Mouse (Mus musculus) cortical plate, adult 2 months (tissue): ENCODE data around the gene Foxe1. TPM values are rescaled to one million over a fixed set of nuclear protein-coding genes. Genes with fewer than 3 reads are reported as not detected.

Source experiments
- H3K27ac ChIP-seq: fragments of 200-500 bp; 2 replicates; pipeline ENCODE4 v1.5.1; 2012; ENCODE audit warnings: low read length, control low read depth, inconsistent platforms; ENCODE audit not compliant: insufficient read depth
- H3K4me1 ChIP-seq: fragments of 200-500 bp; 2 replicates; pipeline ENCODE4 v1.6.1; 2011; ENCODE audit warnings: low read length; ENCODE audit not compliant: control insufficient read depth, insufficient read depth
- H3K4me3 ChIP-seq: fragments of 200-500 bp; 2 replicates; pipeline ENCODE4 v1.5.1; 2011; ENCODE audit warnings: mild to moderate bottlenecking, low read length, control low read depth; ENCODE audit not compliant: insufficient read depth
- CTCF ChIP-seq: fragments of 200-500 bp; IDR thresholded peaks from 2 replicates; pipeline ENCODE4 v1.5.1; 2011; ENCODE audit warnings: mild to moderate bottlenecking, control low read depth, low read length; ENCODE audit not compliant: insufficient read depth; ENCODE audit errors: extremely low read depth
- POLR2A ChIP-seq: fragments of 200-500 bp; IDR thresholded peaks from 2 replicates; pipeline ENCODE4 v1.6.1; 2011; ENCODE audit warnings: mild to moderate bottlenecking, low read length, control low read depth; ENCODE audit not compliant: insufficient read depth; ENCODE audit errors: extremely low read depth
- polyA plus RNA-seq: library from polyadenylated mRNA; depleted of rRNA; stranded (reverse); fragments of >200 nt; gene quantifications from 2 replicates; pipeline ENCODE4 v1.2.3, GENCODE M21; 2012

Foxe1 gene
- polyA plus RNA-seq, 1 experiment = not detected

DNA sequence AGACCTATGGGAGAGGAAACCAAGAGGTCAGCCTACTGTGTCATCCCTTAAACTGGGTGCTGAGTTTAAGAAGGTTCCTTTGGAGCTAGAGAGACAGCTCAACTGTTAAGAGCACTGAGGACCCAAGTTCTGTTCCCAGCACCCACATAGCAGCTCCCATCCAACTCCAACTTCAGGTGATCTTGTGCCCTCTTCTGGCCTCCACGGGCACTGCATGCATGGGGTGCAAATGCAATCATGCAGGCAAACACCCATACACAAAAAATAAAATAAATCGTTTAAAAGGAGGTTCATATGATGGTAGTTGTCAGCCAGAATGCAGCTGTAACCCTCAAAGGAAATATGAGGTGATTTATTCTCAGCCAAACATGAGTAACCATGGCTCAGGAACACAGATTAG is 21.0 kb downstream of the Foxe1 start:
- Histone ChIP-seq H3K4me1 (no peaks in the 10 kb centered on the region), H3K27ac (no peak overlapping the region), H3K4me3 (no peak overlapping the region)
- TF ChIP-seq CTCF = no peak
- no peak for TF ChIP-seq POLR2A

DNA sequence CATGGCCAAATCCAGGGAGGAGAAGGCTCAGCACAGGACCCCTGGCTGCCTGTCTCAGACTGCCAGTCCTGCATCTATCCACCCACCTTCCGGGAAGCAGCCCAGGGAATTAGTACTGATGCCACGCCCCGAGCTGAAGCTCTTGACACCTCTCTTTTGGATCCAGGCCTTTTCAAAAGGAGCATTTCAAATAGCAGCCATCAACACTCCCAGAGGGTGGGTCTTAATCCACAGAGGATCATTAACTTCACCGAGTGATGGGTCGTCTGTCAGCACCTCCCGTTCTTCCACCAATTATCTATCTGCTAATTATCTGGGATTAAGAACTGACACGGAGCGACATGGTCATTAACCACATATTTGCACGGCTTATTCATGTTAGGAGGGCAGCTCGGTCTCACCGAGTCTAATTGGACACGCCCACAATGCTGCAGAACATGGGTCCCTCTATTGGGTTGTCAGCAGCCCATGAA is 24.1 kb downstream of the Foxe1 start:
- Histone ChIP-seq H3K27ac (no peak overlapping the region), H3K4me1 (no peaks in the 10 kb centered on the region), H3K4me3 (no peak overlapping the region)
- TF ChIP-seq POLR2A (no peak), CTCF (no peak)

DNA sequence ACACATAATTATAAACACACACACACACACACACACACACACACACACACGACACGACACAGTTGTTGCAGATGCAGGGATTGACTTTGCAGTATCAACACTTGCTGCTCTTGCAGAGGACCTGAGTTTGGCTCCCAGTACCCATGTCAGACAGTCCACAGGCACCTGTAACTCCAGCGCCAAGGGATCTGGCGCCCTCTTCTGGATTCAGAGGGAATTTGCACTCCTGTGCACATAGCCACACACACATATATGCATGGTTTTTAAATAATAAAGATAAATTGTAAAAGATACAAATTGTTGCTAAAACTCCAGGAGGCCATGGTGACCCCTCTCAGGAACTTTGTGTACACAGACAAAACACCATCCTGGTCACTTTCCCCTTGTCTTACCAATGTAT is 25.7 kb downstream of the Foxe1 start:
- H3K4me3 ChIP-seq = no peak overlapping the region
- H3K27ac ChIP-seq = no peak overlapping the region
- no peak for TF ChIP-seq POLR2A
- no peak for TF ChIP-seq CTCF
- no peaks in the 10 kb centered on the region for H3K4me1 ChIP-seq

DNA sequence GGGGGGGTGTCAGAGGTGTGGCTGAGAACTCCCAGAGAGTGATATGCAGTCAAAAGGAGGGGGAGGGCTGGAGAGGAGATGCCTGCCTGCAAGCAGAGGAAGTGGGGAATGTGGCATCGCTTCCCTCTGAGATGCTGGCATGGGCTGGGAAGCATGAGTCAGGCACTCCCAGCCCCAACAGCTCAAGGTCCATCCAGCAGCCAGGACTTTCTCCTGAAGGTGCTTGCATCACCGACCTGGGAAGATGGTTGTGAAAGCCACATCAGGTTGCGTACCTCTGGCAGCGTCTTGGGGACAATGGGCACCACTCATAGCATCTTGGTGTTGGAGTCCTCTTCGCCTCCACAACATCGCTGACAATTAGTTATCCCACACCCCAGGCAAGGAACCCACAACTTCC is 27.0 kb downstream of the Foxe1 start:
- H3K4me3 ChIP-seq = no peak overlapping the region

DNA sequence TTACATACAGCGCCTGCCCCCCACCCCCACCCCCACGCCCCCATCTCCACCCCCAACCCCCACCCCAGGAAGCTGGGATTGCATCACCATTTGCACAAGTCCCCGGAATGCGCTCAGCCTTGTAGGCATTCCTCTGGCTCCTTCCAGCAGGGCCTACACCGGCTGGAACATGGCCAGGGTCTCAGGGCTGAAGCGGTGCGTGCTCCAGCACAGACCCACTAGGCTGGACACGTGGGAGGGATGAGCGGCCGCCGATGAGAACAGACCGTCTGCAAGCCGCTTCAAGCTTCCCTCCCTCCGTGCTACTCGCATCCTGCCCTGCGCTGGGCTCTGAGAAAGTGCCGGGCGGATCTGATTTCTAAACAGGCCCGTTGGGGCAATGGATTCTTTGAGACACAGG is 27.6 kb downstream of the Foxe1 start:
- Histone ChIP-seq H3K4me3 (no peak overlapping the region), H3K27ac (no peak overlapping the region), H3K4me1 (no peaks in the 10 kb centered on the region)
- TF ChIP-seq POLR2A (no peak), CTCF (no peak)

More for the DNA sequence above, 27.0 kb downstream of the Foxe1 start:
- Histone ChIP-seq H3K27ac (no peak overlapping the region), H3K4me1 (no peaks in the 10 kb centered on the region)
- TF ChIP-seq CTCF (no peak), POLR2A (no peak)

DNA sequence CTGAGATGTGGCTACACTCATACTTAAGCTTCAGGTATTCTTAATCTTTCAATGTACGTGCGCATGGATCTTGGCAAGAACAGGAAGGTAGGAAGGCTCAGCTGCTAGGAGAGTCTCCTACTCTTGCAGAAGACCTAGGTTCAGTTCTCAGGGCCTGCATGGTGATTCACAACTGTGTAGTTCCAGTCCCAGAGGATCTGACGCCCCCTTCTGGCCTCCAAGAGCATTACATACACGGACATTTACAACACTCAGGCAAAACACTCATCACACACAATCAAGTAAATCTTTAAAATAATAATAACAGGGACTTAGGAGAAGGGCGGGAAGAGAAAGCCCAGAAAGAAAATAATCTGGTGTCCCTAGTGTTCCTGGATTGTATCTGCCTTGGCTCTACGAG is 31.0 kb downstream of the Foxe1 start:
- Histone ChIP-seq H3K27ac (no peak overlapping the region), H3K4me3 (peak overlapping the region; percentile 17; the same call in 1 of the 2 replicates), H3K4me1 (no peaks in the 10 kb centered on the region)
- TF ChIP-seq CTCF = peak; percentile 42
- no peak for TF ChIP-seq POLR2A

DNA sequence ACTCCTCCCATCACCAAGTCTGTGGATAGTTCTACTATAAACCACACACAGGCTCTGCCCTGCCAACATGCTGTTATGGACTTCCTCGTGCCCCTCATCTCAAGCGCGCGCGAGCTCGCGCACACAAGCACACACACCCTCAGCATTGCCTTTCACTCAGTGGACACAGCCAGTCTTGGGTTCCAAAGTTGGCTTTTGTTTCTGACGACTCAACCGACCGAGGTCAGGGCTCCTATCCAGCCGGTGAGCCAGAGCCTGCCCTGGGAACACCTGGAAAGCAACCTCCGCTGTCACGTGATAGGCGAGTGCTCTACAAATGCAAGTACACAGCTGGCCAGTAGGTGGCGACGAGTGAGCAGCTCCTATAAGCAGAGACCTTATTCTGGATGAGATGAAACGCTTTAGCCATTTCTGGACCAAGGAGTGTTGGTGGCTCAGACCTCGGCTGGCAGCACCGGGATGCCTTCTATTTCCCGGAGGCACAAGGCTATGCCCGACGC is 31.5 kb downstream of the Foxe1 start:
- Histone ChIP-seq H3K27ac (no peak overlapping the region), H3K4me1 (no peaks in the 10 kb centered on the region), H3K4me3 (peak overlapping the region; percentile 17)
- TF ChIP-seq POLR2A (no peak), CTCF (peak; percentile 94)

DNA sequence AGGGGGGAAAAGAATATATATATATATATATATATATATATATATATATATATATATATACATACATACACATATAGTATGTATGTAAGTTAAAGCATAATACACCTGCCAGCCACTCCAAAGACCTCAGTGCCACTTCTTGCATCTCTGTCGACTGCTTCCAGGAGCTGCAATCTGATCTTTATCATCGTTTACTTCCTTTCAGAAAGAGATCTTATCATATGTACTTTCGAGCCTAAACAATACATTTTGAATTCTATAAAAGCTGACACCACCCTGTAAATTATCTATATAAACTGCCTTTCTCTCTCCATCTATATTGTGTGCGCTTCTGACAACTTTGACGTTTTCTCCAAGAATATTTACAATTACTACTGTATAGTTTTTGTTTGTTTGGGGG is 45.1 kb downstream of the Foxe1 start:
- H3K27ac ChIP-seq = no peak overlapping the region
- TF ChIP-seq POLR2A (no peak), CTCF (no peak)
- peak overlapping the region; percentile 46; the same call in 1 of the 2 replicates for H3K4me3 ChIP-seq
- H3K4me1 ChIP-seq = no peaks in the 10 kb centered on the region

DNA sequence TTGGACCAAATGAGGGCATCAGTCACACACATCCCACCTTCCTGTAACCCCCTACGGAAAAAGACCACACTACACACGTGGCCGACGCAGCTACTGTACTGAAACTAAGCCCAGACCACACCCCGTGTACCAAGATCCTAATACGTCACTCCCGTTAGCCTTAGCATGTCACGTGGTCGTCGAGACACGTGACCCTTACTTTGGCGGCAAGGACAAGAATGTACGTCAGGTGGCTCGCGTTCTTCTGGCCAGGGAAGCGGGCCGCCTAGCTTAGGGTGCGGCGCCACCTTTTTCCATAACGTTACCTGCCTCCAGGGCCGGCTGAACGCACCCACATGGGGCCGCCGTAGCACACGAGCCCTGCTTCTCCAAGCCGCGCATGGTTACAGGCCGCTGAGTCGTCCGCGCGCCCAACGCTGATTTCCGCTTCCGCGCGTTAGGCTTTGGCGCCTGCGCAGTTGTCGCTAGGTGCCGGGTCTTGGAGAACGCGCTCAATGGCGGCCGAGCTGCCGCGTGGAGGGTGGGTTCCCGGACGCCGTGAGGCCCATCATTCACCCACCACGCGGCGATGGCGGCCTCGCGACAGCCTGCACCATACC is 45.7 kb downstream of the Foxe1 start, which contains the start of gene Trmo:
Gene Trmo (minus strand): TSS at position 425 of the 599 bp plus-strand sequence.
- H3K4me3 ChIP-seq = peak within 1 kb of the TSS; percentile 46
- peak; percentile 72 for TF ChIP-seq POLR2A
- no peak for TF ChIP-seq CTCF

DNA sequence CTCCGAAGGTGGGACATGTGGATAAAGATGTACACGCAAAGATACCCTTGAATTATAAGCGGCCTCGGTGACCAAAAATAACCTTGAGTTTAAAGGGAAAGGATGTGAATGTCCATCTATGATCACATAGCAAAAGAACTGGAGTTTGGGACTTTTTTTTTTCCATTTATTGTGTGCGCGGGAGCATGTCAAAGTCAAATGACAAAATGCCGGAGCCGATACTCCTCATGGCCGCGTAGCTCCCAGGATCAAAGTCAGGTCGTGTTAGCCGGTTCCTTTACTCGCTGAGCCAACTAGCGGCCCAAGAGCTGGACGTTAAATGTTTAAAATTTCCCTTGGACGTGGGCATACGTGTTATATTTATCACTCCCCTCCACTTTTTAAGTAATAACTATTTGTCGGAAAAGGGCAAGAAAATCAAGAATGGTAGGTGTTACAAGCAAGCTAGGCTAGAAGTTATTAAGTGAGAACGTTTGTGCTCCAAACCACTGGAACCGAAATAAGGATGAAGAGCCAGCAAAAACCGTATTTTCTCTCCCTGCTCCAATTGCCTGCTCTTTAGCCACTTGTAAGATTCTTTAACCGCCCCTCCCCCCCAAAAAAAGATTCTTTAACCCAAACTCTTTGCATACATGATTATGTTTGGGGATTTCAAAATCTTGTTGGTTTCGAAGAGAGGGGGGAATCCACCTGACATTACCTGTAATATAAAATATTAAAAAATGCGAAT is 46.4 kb downstream of the Foxe1 start:
- Histone ChIP-seq H3K4me3 (peak overlapping the region; percentile 46), H3K27ac (peak overlapping the region; percentile 94), H3K4me1 (no peaks in the 10 kb centered on the region)
- no peak for TF ChIP-seq CTCF
- no peak for TF ChIP-seq POLR2A

More for the DNA sequence above, 45.7 kb downstream of the Foxe1 start, which contains the start of gene Trmo:
- Histone ChIP-seq H3K27ac (peak within 1 kb of the TSS; percentile 94), H3K4me1 (no peaks in the 10 kb centered on the region)
